Mouse (Mus musculus) cerebellum, postnatal 25 days (tissue): ENCODE results near the gene Sult2b1.

Source experiments
- DNase-seq, 2 experiments: peaks; one replicate each; pipeline ENCODE4 v3.0.0; 2021; ENCODE audit warnings: mixed read lengths in 2 of 2

Gene Sult2b1

DNA sequence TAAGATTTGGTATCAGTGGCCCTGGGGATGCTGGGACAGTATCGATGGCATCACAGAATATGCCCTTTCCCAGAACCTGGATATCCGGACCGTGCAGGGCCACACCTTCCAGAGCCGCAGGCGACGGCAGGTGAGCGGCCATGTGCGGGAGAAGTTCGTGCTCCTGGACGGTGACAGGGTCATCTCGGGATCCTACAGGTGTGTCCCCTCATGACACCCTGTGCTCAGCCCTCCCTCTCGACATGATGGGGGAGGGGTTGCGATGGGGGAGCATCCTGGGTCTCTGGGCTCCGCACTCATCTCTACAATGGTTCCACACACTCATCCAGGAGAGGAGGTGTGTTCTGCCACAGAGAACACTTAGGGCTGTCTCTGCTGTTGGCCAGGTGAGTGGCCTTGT lies 60.7 kb downstream of the Sult2b1 start:
- no peak for DNase-seq

DNA sequence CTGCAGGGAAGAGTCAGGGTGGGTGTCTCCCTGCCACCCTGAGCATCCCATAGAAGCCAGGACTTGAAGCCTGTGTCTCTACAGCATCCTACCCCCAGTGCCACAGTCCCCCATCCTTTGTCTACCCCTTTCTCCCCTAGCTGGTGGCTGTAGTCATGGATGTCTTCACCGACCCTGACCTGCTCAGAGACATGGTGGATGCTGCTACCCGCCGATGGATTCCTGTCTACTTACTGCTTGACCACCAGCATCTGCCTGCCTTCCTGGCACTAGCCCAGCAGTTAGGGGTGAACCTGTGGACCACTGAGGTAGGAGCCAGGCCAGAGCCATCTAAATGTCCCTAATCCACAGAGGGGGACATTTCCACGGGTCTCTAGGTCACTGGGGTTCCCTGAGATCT lies 61.2 kb downstream of the Sult2b1 start:
- DNase-seq = no peak

DNA sequence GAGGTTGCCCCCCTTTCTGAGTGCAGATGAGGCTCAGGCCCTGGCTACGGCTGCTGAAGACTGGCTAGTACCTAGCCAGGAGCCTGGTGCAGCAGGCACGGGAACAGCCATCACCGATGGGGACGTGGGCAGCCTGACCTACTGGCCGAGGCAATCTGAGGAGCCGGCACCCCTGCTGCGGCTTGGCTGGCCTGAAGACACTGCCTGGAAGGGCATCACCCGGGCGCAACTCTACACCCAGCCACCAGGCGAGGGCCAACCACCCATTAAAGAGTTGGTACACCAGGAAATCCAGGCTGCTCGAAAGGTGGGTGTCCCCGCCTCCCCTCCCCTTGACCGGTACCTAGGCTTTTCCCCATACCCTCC lies 62.1 kb downstream of the Sult2b1 start:
- DNase-seq = peak; percentile 60 to 73

DNA sequence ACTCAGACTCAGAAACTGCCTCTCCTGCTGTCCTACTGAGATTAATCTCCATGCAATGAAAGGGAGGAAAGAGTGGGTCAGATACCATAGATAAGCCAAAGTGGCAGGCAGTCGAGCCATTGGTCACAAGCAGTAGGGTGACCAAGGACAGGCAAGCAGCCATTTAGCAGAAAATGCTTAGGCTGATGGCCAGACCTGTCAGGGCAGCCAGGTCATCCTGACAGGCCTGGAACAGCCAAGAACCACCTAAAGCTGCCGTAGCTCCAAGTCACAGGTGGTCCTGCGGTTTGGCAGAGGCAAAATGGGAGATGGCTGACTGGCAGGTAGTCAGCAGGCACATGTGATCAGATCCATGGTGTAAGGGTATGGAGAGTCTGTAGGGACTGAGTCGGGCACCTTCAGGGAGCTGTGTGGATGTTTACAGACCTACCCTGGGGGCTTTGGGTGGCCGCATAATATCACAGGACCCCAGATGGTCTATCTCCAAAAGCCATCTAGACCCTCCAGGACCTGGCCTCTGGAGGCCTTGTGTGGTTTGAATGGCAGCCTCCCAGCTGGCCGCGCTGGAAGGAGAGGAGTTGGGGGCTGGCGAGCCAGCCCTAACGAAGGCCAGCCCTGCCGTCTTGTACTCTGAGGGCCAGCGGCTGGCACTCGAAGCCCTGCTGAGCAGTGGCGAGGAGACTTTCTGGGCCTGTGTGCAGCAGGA lies 62.7 kb downstream of the Sult2b1 start:
- peak in 1 of 2 experiments; percentile 35 for DNase-seq

DNA sequence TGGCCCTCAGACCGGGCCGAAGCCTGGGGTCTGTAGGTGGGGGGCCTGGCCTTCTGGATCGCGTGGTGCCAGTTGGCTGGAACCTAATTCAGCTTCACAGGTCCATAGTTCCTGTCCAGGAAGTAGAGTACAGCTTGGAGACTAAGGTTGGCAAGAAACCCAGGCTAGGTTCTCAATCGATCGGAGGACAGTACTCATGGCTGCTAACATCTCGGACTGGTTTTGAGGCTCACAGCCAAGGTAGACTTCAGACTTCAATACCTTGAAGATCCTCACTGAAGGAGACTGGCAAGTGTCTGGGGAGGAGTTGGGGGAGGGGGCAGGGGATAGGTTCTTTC lies 63.3 kb downstream of the Sult2b1 start:
- no peak for DNase-seq

DNA sequence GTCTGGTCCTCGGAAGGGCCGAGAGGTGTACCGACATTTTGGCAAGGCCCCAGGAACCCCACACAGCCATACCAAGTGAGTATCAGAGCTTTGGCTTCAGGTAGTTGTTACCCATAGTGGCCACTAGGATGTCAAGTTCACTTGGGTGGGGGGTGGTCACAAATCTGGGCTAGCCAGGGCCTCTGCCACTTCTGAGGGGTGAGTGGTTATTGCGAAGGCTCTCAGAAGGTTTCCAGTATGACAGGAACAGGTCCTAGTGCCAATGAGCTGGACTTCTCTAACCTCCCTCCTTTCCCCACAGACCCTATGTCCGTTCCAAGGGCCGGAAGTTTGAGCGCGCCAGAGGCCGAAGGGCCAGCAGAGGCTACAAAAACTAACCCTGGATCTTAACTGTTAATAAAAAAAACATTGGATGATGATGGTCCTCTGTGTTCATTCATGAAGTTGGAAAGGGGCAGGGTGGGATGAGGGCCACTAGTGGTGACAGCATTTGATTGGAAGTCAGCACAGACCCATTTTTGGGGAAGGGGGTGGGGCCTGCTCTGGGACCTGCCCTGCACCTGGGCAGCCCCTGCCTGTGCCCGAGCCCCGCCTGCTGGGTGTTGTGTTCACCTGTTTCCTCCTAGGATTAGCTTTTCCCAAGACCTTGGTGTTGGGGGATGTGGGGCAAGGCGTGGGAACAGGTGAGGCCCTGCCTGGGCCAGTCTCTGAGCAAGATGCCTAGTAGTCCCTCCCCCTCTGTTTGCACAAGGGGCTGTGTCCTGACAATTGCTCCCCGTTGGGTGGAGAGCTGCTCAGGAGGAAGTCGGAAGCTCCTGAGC lies 63.8 kb downstream of the Sult2b1 start, which contains the start of gene Fam83e:
TSS of gene Fam83e (plus strand) at position 800 of the 821 bp plus-strand sequence.
- DNase-seq = no peak

DNA sequence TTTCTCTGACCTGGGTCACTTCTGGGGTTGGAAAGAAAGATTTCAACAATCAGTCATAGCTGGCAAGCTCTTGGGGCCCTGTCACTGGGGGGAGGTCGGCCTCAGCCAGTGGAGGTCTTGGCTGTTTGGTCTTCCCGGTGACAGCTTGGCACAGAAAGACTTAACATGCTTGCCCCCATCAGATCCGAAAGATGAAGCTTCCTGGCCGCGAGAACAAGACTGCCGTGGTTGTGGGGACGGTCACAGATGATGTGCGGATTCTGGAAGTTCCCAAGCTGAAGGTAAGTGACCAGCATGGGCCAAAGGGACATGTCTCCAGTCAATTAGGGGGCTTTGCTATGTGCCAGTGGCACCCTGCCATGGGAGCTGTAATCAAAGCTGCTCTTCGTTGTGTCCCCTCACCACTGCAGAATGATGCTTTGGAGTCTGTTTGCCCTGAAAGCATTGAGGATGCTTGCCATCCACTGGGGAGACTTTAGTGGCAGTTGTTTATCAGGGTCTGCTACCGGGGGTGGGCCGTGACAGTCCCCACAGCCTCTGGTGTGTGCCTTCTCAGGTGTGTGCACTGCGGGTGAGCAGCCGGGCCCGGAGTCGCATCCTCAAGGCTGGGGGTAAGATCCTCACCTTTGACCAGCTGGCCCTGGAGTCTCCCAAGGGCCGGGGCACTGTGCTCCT lies 64.6 kb downstream of the Sult2b1 start:
- no peak for DNase-seq

DNA sequence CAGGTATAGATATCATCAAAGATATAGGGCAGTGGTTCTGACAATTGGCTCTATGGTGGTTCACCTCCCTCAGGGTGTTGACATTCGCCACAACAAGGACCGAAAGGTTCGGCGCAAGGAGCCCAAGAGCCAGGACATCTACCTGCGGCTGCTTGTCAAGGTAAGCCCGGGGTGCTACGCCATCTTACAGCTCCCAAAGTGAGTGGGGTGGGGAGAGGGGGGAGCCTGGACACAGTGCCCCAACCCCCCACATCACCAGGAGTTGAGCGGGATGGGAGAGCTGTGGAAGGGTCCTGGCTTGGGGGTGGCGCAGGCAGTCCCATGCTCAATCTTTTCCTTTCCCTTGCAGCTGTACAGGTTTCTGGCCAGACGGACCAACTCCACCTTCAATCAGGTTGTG lies 65.3 kb downstream of the Sult2b1 start:
- DNase-seq = no peak

DNA sequence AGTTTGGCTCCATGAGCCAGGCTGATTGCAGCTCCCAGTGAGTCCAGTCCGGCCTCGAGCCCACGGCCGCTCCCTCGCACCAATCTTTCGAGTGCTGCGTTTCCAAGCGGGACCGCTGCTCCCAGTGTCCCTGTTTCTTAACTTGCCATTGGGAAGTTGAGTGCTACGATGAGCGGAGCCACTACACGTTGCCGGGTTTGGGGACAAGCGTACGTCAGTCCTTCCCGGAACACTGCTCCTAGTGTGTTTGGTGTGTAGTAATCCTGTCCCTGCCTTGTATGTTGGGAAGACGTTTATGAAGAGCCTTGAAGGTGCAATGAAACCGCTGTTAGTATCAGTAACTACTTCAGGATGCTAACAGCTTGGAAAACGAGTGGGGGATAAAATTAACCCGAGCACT lies 66.1 kb downstream of the Sult2b1 start:
- no peak for DNase-seq

DNA sequence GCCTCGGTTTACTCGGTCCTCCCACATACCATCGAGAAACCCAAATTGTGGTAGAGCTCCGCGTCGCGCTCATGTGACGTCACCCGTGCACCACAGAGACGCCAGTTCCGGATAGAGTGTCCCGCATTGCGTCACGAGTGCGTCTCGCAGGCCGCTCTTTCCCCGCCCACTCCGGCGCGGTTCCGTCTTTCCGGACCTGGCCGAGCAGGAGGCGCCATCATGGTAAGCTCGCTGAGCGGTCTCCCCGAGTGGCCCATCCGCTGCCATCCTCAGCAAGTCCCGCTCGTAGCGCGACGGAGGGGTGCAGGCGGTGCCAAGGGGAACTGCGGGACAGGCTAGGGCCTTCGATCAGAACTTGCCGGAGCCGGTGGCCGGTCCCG lies 66.6 kb downstream of the Sult2b1 start, which contains the start of gene Sphk2:
TSS of gene Sphk2 (minus strand) at position 85 of the 380 bp plus-strand sequence.
- DNase-seq = peak; percentile 99

DNA sequence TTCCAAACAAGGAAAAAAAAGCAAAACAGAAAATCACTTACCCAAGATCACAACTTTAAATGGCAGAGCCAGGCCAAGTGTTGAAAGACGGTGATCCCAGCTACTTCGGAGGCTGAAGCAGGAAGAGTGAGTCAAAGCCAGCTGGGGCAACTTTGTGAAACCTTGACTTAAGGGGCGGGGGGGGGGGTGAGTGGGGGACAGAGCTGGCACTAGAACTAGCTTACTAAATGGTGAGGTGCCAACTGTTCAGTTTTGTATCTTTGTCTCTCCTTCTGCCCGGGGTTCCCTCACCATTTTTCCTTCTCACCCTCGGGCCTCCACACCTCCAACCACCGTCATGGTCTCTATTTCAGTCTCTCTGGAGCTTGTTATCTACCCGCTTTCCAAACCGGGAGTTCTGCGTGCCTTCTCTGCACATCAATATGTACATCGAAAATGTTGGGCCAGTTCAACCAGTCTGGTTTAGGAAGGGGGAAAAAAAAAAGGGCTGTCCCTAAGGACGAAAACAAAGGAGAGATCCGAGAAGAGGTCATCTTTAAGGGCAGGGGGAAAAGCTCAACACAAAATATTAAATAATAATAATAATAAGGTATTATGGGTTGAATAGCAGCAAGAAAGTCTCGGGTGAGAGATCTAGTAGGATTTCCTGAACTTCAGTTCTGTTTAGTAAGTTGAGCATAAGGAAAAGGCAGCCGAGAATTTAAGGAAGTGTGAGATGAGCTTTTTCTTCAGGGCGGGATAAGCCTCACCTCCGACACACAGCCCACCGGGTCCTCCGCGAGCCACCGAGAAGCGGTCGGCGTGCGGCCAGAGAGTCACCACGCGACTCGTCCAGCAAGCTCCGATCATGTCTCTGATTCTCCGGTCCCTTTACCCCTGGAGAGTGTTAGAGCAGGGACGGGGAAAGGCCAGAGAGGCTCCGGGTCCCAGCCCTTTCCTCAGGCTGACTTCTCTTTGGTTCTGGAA lies 67.2 kb downstream of the Sult2b1 start:
- DNase-seq = no peak

DNA sequence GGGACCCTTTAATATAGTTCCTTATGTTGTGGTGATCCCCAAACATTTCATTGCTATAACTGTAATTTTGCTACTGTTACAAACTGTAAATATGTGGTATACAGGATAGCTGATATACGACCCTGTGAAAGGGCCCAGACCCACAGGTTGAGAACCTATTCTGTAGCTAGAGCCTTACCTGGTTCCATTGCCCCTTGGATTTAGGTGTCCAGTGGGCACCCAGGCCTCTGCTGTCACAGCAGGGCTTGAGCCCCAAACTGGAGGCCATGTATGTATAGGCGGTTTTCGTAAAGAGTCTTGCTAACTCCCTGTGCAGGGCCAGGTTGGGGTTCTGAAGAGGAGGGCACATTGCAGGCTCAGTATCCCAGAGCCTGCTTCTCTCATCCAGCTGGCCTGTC lies 68.0 kb downstream of the Sult2b1 start:
- no peak for DNase-seq

DNA sequence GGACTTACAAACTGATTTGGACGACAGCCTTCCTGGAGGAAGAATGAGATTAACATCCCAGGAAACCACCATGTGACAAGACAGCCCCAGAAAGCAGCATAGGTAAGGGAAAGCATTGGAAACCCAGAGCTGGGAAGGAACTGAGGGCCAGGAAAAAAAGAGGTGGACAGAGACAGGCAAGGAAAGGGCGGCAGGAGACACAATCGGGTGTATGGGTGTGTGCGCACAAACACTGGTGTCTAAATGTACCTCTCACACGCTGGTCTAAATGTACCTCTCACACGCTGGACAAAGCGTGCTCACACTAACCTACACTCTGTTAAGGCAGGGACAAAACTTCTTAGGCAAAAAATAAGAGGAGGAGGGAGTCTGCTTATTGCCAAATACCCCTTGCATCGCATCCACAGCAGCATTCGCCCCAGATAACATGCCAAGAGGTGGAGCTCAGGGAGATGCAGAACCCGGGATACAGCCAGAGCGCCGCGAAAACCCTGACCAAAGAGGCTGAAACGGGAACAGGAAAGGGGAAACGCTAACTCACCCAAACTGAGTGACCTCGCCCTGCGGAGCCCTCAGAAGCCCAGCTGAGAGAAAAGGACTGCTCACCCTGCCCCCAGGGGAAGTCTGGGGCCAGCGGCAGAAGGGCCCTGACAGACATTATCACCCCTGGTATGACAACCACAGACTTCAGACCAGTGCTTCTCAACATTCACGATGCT lies 68.6 kb downstream of the Sult2b1 start:
- DNase-seq = no peak

DNA sequence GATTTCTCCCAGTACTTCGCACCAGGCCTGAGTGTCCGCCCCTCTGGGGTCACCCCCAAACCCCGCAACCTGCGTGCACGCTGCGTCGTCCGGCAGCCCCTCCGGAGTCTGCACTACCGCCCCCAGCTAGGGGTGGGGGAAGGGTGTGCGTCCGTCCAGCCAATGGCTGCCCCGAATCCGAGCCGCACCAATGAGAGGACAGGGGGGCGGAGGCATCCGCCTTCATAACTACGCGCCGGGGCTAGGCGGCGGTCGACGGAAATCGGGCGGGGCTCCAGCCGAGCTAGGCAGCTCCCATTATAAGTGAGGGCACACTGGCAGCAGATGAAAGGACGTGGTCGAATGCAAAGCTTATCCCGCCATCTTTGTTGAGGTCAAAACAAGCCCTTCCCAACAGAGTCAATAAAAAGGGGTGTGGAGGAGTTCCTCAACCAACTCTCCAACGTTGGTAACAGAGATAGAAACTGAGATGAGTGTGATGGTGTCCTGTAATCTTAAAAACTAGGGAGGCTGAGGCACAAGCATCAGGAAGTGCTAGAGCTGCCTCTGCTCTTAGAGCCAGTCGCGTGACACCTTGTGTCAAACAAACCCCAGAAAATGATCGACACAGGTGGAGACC lies 69.3 kb downstream of the Sult2b1 start, which contains the start of gene Rpl18:
TSS of gene Rpl18 (plus strand) at position 368 of the 619 bp plus-strand sequence.
- peak; percentile 97 to 99 for DNase-seq

DNA sequence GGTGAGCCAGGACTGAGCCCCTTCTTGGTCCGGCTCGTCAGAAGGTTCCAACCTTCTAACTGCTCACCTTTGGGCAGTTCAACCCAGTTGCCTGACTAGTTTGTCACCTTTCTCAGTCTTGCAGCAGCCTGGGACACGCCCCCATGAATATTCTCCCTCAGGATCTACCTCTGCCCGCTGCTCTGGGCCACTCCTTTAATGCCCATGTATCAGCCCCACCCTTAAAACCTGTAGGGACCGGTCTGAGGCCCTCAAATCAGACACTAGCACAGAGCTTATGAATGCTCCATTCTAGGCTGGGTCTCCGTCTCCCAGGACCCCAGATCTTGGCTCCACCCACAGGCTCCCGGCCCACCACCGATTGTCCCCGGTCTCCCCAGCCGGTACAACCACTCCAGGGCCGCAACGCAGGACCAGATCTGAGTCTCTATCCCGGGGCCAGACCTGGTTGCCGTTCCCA lies 69.8 kb downstream of the Sult2b1 start:
- no peak for DNase-seq

DNA sequence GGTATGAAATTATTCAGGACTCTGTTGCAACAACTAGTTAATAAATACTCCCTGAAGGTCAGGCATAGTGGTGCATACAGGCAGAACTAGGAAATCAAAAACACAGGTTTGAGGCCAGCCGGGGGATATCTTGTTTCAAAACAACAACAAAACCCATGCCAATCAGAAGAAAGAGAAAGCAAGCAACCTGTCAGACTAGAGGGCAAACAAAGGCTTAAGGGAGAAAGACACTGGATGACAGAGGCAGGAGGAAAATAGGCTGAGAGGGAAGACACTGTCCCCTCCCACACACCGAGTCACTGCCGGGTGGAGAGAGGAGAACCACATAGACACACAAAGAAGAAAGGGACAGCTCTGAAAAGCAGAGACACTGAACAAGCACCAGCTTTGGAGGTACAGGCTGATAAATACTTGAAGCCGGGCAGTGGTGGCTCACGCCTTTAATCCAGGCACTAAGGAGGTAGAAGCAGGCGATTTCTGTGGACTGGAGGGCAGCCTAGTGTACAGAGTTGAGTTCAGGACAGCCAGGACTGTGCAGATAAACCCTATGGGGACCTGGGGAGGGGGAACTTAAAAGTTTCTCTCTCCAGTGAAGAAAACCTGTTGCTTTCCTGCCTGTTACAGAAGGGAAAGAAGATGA lies 70.5 kb downstream of the Sult2b1 start:
- DNase-seq = no peak

DNA sequence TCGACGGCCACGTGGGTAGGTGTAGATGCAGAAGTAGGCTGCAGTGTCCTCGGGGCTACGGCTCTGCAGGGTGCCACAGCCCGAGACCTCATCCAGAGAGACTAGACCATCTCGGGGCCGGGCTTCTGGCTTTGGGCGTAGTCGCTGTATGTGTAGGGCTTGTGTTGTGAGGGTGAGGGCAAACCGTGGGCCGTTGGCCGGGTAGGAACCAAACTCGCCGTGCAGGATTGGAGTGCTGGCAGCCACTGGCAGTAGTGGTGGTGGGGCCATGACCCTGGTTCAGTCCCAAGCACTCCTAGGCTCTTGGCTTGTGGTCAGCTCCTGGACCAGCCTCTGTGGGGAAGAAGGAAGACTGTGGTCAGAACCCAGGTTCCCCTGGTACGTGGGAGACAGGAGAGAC lies 71.1 kb downstream of the Sult2b1 start:
- peak in 1 of 2 experiments; percentile 51 for DNase-seq

DNA sequence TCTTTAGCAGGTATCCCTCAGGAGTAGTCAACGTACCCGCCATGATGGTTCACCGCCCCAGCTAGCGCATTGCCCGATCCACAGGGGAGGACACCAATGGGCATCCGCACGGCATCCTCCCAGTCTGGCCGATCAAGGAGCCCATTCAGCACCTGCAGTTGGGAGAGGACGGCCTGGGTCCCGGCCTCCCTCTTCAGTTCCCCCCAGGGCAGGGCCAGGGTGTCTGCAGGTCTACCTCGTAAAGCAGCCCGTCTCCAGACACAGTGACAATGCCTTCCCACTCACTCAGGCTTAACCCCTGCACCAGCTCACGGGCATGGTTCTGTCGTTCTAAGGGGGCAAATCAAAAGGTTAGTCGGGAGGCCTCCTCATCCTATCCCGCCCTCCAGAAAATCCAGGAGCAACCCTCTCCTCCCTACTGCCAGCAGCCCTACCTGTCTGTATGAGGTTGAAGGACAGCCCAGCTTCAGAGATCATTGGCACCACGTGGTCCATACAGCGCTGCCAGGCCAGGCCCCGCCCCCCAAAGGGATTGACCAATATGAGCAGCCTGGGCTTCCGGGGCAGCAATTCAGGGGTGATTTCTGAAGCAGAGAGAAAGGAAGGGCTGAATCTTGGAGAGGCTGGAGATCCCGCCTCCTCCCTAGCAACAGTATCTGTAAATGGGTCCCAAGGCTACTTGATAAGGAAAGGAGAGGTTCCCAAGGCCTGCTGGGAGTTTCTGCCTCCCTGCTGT lies 72.3 kb downstream of the Sult2b1 start:
- DNase-seq = peak; percentile 45 to 58

DNA sequence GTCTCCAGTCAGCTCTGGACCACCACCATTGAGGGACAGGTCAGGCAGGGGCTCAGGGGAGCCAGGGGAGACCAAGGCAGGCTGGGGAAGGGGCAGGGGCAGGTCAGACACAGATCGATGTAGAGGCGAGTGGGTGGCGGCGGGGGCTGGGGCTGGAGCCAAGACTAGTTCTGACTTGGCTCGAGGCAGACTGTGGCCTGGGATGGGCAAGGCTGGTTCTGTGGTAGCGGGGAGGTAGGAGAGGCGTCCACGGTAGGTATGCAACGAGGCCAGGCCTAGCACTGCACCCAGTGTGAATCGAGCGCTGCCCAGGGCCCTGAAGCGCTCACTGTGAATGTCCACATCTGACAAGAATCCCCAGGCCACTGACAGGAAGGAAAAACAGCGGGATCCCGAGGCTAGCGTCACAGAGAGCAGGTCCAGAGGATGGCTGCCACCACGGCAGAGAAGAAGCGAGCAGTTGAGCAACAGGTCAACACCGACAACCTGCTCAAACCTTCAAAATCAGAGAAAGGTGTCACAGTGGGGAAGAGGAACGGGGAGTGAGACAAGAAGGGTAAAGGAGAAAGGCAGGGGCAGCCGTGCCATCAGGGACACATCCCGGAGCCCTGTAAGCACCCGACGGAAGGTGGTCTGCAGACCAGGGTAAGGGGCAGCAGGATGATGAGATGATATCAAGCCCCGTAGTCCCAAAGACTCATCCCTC lies 73.0 kb downstream of the Sult2b1 start:
- peak in 1 of 2 experiments; percentile 52 for DNase-seq
